Comparison of ENCODE assay signal across 8 mouse cellular contexts in the genomic region with DNA sequence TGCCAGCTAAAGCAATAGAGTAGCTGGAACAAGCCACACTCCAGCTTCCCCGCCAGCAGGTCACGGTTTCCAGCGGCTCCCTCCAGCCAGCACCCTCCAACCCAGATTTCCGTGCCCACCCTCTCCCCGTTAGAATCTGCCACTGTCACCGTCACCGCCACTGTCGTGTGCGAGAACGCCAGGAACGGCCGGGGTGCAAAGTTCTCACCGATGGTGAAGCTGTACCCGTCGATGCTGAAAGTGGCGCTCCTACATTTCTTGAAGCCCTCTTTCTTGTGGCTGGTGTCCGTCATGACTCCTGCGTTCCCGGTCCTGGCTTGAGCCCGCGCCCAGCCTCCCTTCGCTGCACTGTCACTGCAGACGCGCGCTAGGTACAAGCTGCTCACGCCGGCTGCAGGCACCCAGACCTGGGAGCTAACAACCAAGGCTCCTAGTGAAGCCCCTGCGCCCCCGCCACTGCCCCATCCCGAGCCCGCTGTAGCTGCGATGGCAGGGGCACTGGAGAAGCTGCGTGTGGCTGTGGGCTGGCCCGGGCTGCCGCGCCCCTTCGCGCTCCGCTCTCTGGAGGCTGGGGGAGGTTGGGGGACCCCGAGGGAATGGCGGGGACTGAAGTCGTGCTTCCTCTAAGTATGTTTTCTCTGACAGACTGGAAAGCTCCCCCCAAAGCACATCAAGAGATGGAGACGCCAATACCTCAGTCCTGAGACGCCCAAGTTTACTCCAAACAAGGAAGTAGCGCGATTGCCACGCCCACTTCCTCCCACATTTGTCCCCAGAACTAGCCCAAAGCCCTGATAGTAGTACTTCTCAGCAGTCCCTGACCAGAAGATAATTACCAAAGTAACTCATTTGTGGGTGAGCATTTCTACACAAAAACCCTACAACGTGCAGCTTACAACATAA. TPM values are rescaled to one million over a fixed set of nuclear protein-coding genes. Genes with fewer than 3 reads are reported as not detected.
DNase-seq lines count a peak whose midpoint lies in the region; ATAC-seq and TF ChIP-seq lines count a peak whose summit lies in the region.

A gene (minus strand): TSS at position 634 of the 903 bp plus-strand sequence.

- H3K36me3 ChIP-seq in heart, embryonic 10.5 days, result no peaks in the 10 kb centered on the region
- no peaks in the 10 kb centered on the region for H3K36me3 ChIP-seq in lung, embryonic 14.5 days (ENCODE audit: insufficient read depth)
- H3K36me3 ChIP-seq in neural tube, embryonic 13.5 days, result no peaks in the 10 kb centered on the region

- peak within 1 kb of the TSS; percentile 87 for H3K4me3 ChIP-seq in heart, embryonic 10.5 days
- peak within 1 kb of the TSS; percentile 66 for H3K4me3 ChIP-seq in lung, embryonic 14.5 days (ENCODE audit: low read depth, low read length)
- H3K4me3 ChIP-seq in neural tube, embryonic 13.5 days, result peak within 1 kb of the TSS; percentile 66

- H3K27ac ChIP-seq in heart, embryonic 10.5 days, result peak within 1 kb of the TSS; percentile 83
- no peak within 1 kb of the TSS for H3K27ac ChIP-seq in lung, embryonic 14.5 days (ENCODE audit: low read depth)
- H3K27ac ChIP-seq in neural tube, embryonic 13.5 days (replicated peaks), result no peak within 1 kb of the TSS

- under 1% methylated on average over 48 of the region's 48 CpGs for WGBS in heart, embryonic 10.5 days
- WGBS in lung, embryonic 14.5 days, result 1% methylated on average over 48 of the region's 48 CpGs
- 2% methylated on average over 48 of the region's 48 CpGs for WGBS in neural tube, embryonic 13.5 days

- no peaks in the 10 kb centered on the region for H3K9me3 ChIP-seq in heart, embryonic 10.5 days
- H3K9me3 ChIP-seq in lung, embryonic 14.5 days (ENCODE audit: low read depth, low read length), result no peaks in the 10 kb centered on the region
- H3K9me3 ChIP-seq in neural tube, embryonic 13.5 days, result no peaks in the 10 kb centered on the region

- peak within 1 kb of the TSS; percentile 49 for H3K9ac ChIP-seq in lung, embryonic 14.5 days
- peak within 1 kb of the TSS; percentile 70 for H3K9ac ChIP-seq in neural tube, embryonic 13.5 days

- TF ChIP-seq CTCF in lung, embryonic 14.5 days (IDR thresholded peaks at IDR 0.05; ENCODE audit: low read depth), result no peak

- H3K4me2 ChIP-seq in lung, embryonic 14.5 days, result peak within 1 kb of the TSS; percentile 98
- peak within 1 kb of the TSS; percentile 89 for H3K4me2 ChIP-seq in neural tube, embryonic 13.5 days

- peak; percentile 20 for DNase-seq in urinary bladder, postnatal 14 days (ENCODE audit: low spot score)
- no peak for DNase-seq in urinary bladder, adult 2 months (ENCODE audit: low spot score)
- DNase-seq in cerebellum, postnatal 36 days, result peak; percentile 34 to 44
- peak; percentile 76 for DNase-seq in heart, embryonic 10.5 days (ENCODE audit: low spot score)
- peak; percentile 22 for DNase-seq in kidney, adult 9 months
- DNase-seq in lung, embryonic 14.5 days, result peak; percentile 78
- no peak for DNase-seq in T-cell, adult 2 months (ENCODE audit: low spot score)

- ATAC-seq in lung, embryonic 14.5 days (ENCODE audit: insufficient read depth), result peak; percentile 91
- peak; percentile 86 for ATAC-seq in neural tube, embryonic 13.5 days (ENCODE audit: low read depth)

- peaks cover 7% of the 10 kb centered on the region for H3K27me3 ChIP-seq in heart, embryonic 10.5 days (ENCODE audit: insufficient read depth, poor library complexity, severe bottlenecking)
- H3K27me3 ChIP-seq in lung, embryonic 14.5 days (ENCODE audit: insufficient read depth, low read length), result no peaks in the 10 kb centered on the region; the same call in 1 of the 2 replicates
- peaks cover 14% of the 10 kb centered on the region for H3K27me3 ChIP-seq in neural tube, embryonic 13.5 days

- no peaks in the 10 kb centered on the region for H3K4me1 ChIP-seq in heart, embryonic 10.5 days
- H3K4me1 ChIP-seq in lung, embryonic 14.5 days (ENCODE audit: insufficient read depth), result no peaks in the 10 kb centered on the region
- H3K4me1 ChIP-seq in neural tube, embryonic 13.5 days (replicated peaks), result peaks cover 6% of the 10 kb centered on the region; the same call in 1 of the 2 replicates

RNA-seq across cellular contexts. Expression of the gene that starts here (rescaled TPM):
- polyA plus RNA-seq in urinary bladder, adult 2 months (2012; rRNA removed), result 0.06 and 0.10 TPM in 2 replicates
- 2.2 and 3.1 TPM in 2 replicates for polyA plus RNA-seq in heart, embryonic 10.5 days (2016; fragmentation: Nextera tagmentation; extraction: Ambion mirVana)
- 0.92 and 1.2 TPM in 2 replicates for polyA plus RNA-seq in lung, embryonic 14.5 days (2014; fragmentation: Nextera tagmentation; extraction: Ambion mirVana)
- 8.5 and 9.8 TPM in 2 replicates for polyA plus RNA-seq in neural tube, embryonic 13.5 days (2015; fragmentation: Nextera tagmentation; extraction: Ambion mirVana)

Comparison
In these comparisons a context has a peak if more than half of its experiments do, and no peak if none do; other contexts are left out.
1. DNase-seq: peak in urinary bladder, postnatal 14 days (single experiment), cerebellum, postnatal 36 days (2 of 2), heart, embryonic 10.5 days (single experiment), kidney, adult 9 months (single experiment) and lung, embryonic 14.5 days (single experiment); none in urinary bladder, adult 2 months (single experiment) and T-cell, adult 2 months (single experiment).
2. Peak in every context shown above with its lines, with median percentiles within 50 percentile points of each other: H3K4me3 ChIP-seq.